Mouse (Mus musculus) heart, embryonic 16.5 days (tissue): ENCODE data around the gene A730049H05Rik. TPM values are rescaled to one million over a fixed set of nuclear protein-coding genes. Genes with fewer than 3 reads are reported as not detected.

Experiments
- ATAC-seq: fragments of 200-750 bp; cut with Nextera tagmentation; replicated peaks from 2 replicates; pipeline ENCODE4 v1.8.0; 2017; ENCODE audit warnings: moderate number of reproducible peaks; ENCODE audit not compliant: insufficient read depth, low FRiP score; ENCODE audit errors: extremely low read depth
- H3K27ac ChIP-seq: fragments of 300-500 bp; sonication (generic); 2 replicates; pipeline ENCODE4 v1.5.1; 2014; ENCODE audit warnings: mild to moderate bottlenecking, low read length, control low read depth, moderate library complexity
- H3K27me3 ChIP-seq: fragments of 300-500 bp; sonication (generic); 2 replicates; pipeline ENCODE4 v1.6.1; 2014; ENCODE audit warnings: low read length, mixed read lengths; ENCODE audit not compliant: control insufficient read depth, insufficient read depth
- H3K36me3 ChIP-seq: fragments of 300-500 bp; sonication (generic); 2 replicates; pipeline ENCODE4 v1.6.1; 2014; ENCODE audit not compliant: control insufficient read depth, insufficient read depth
- H3K4me1 ChIP-seq: fragments of 300-500 bp; sonication (generic); 2 replicates; pipeline ENCODE4 v1.6.1; 2014; ENCODE audit warnings: low read length, mixed read lengths; ENCODE audit not compliant: control insufficient read depth, insufficient read depth
- H3K4me2 ChIP-seq: fragments of 300-500 bp; sonication (generic); 2 replicates; pipeline ENCODE4 v1.6.1; 2014; ENCODE audit warnings: low read depth, mild to moderate bottlenecking, control low read depth, low read length
- H3K4me3 ChIP-seq: fragments of 300-500 bp; sonication (generic); 2 replicates; pipeline ENCODE4 v1.5.1; 2014; ENCODE audit warnings: mild to moderate bottlenecking, control low read depth, low read length
- H3K9ac ChIP-seq: fragments of 300-500 bp; sonication (generic); 2 replicates; pipeline ENCODE4 v1.6.1; 2014; ENCODE audit warnings: low read length, control low read depth
- H3K9me3 ChIP-seq: fragments of 300-500 bp; sonication (generic); replicated peaks from 2 replicates; pipeline ENCODE4 v1.6.1; 2016; ENCODE audit warnings: low read length; ENCODE audit not compliant: control insufficient read depth
- WGBS: fragments of 180-500 bp; shearing (Covaris S2); extraction: QIAGEN DNeasy Blood & Tissue Kit; methylation state at CpG from one replicate; pipeline ENCODE4 v1.1.7; 2014; 5-methylcytosine and 5-hydroxymethylcytosine counted together
- polyA plus RNA-seq: library from polyadenylated mRNA; unstranded; fragments of >200 nt; fragmentation: Nextera tagmentation; extraction: Ambion mirVana; gene quantifications from 2 replicates; pipeline ENCODE4 v1.2.1, GENCODE M21; 2015

The A730049H05Rik gene
- polyA plus RNA-seq, result 2.3 and 2.5 TPM in 2 replicates

DNA sequence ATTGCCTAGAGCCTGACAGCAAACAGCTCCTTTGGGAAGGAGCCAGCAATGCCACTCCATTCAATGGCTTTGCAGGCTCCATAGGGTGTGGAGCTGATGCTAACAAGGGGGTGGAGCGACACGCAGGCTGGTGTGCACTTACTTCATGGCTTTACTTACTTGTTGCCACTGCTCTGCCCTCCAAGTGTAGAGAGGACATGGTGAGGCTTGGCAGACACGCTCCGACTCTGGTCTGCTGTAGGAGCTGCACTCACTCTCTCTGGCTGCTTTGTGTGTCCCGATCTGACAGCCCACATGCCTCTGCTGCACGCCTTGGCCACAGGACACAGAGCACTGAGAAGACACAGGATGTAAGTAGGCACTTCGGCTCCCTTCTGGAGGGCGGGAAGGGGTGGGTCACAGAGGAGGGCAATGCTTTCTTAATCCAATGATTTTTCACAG, at the start of gene A730049H05Rik:
Gene A730049H05Rik (plus strand): TSS at position 168 of the 441 bp plus-strand sequence.
- ATAC-seq, result peak; percentile 89
- peak within 1 kb of the TSS; percentile 50 for H3K27ac ChIP-seq
- peak within 1 kb of the TSS; percentile 8; the same call in 1 of the 2 replicates for H3K9ac ChIP-seq
- peaks cover 19% of the 10 kb centered on the region for H3K4me1 ChIP-seq
- peaks cover 15% of the 10 kb centered on the region for H3K36me3 ChIP-seq
- no peaks in the 10 kb centered on the region for H3K9me3 ChIP-seq
- peak within 1 kb of the TSS; percentile 15 for H3K4me3 ChIP-seq
- H3K4me2 ChIP-seq, result peak within 1 kb of the TSS; percentile 45
- no peaks in the 10 kb centered on the region for H3K27me3 ChIP-seq
- 22% methylated on average over 8 of the region's 8 CpGs for WGBS

DNA sequence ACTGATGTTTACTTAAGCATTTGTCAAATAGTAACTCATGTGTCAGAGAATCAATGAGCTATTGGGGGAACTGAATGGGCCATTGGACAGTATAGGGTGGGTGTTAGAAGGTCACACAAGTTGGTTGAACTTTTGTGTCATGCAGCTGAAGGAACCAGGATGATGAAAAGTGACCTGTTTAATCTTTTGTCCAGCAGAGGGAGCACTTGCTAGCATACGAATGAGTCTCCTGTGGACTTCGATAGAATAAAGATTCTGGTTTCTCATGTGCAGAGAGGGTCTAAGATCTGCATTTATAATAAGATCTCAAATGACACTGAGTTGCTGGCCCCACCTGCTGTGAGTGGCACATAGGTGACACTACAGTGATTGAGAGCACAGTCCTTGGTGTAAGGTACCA, 39.9 kb upstream of the A730049H05Rik start:
- no peaks in the 10 kb centered on the region for H3K27me3 ChIP-seq
- no peak overlapping the region for H3K4me3 ChIP-seq
- H3K27ac ChIP-seq, result no peak overlapping the region
- no peak for ATAC-seq
- peaks cover 12% of the 10 kb centered on the region for H3K36me3 ChIP-seq
- H3K4me2 ChIP-seq, result no peak overlapping the region
- H3K4me1 ChIP-seq, result peaks cover 2% of the 10 kb centered on the region; the same call in 1 of the 2 replicates
- WGBS, result 22% methylated on average over 2 of the region's 2 CpGs
- H3K9me3 ChIP-seq, result no peaks in the 10 kb centered on the region
- H3K9ac ChIP-seq, result no peak overlapping the region

DNA sequence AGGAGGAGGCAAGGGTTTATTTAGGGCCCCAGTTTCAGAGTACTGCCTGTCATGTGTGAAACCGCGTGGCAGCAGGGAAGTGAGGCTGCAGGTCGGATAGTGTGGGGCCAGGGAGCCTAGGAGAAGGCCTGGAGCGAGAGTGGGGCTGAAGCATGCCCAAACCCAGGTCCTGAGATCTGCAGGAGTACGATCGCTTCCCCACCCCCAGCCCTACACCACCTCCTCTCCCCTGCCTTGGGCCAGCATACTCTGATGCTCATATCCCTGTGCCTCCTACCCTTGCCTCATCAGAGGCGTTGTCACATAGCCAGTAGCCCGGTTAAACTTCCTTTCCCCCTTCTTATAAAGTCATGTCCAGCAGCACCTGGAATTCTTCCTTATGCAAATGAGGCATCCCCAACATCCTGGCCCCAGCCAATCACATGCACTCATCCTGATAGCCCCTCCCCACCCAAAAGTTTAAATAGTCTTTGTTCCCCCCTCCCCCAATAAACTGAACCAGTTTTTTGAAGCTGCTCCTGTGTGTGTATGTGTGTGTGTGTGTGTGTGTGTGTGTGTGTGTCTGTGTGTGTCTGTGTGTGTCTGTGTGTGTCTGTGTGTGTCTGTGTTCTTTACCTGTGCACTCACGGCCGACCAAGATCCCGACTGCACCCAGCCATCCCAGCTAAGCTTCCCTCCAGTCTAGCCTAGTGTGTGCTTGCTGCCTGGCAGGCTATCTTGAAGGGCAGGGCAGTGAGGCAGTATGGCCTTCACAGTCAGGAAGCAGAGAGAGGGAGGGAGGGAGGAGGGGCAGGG, 36.9 kb upstream of the A730049H05Rik start:
- 0 out of 2 replicates have a peak, but pooled peaks have one; percentile 49 for ATAC-seq
- H3K4me1 ChIP-seq, result peaks cover 2% of the 10 kb centered on the region; the same call in 1 of the 2 replicates
- no peaks in the 10 kb centered on the region for H3K9me3 ChIP-seq
- H3K36me3 ChIP-seq, result peaks cover 7% of the 10 kb centered on the region
- H3K27me3 ChIP-seq, result no peaks in the 10 kb centered on the region
- H3K4me3 ChIP-seq, result no peak overlapping the region
- no peak overlapping the region for H3K27ac ChIP-seq
- 80% methylated on average over 11 of the region's 11 CpGs for WGBS
- H3K9ac ChIP-seq, result no peak overlapping the region
- no peak overlapping the region for H3K4me2 ChIP-seq

DNA sequence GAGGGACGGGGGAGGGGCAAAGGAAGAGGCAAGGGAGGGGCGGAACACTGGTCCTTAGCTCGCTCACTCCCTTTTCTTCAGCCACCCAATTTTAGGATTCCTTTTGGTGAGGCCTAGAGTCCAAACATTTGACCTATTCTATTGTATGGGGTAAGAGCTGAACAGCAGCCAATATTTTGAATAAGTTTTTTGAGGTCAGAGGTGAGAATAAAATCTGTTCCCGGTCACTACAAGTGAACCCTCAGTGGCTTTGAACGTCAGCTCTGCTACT, 36.4 kb upstream of the A730049H05Rik start:
- Histone ChIP-seq H3K4me3 (no peak overlapping the region), H3K9ac (no peak overlapping the region), H3K4me2 (no peak overlapping the region), H3K9me3 (no peaks in the 10 kb centered on the region), H3K27ac (no peak overlapping the region), H3K27me3 (no peaks in the 10 kb centered on the region), H3K36me3 (peaks cover 7% of the 10 kb centered on the region), H3K4me1 (peaks cover 2% of the 10 kb centered on the region; the same call in 1 of the 2 replicates)
- ATAC-seq, result no peak
- WGBS, result 57% methylated on average over 5 of the region's 5 CpGs

DNA sequence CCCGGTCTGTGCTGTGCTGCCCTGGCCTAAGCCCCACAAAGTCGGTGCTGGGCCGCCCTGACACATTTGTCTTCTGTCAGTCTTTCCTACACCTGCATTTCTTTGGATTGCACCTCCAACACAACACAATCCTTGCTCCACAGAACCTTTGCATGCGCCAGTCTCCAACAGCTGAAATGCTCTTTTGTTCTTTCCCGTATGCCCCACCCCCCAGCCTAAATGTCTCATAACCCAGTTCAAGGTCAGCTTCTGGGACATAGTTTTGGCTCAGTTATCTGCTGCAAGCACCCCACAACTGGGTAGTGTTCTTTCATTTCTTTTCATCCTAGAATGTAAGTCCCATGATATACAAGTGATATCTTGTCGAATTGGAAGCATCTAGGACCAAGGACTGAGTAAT, 34.8 kb upstream of the A730049H05Rik start:
- H3K4me2 ChIP-seq, result no peak overlapping the region
- H3K36me3 ChIP-seq, result peaks cover 2% of the 10 kb centered on the region; the same call in 1 of the 2 replicates
- no peak for ATAC-seq
- no peak overlapping the region for H3K4me3 ChIP-seq
- peaks cover 2% of the 10 kb centered on the region; the same call in 1 of the 2 replicates for H3K4me1 ChIP-seq
- no peaks in the 10 kb centered on the region for H3K9me3 ChIP-seq
- no peaks in the 10 kb centered on the region for H3K27me3 ChIP-seq
- H3K9ac ChIP-seq, result no peak overlapping the region
- WGBS, result 86% methylated on average over 6 of the region's 6 CpGs
- no peak overlapping the region for H3K27ac ChIP-seq

DNA sequence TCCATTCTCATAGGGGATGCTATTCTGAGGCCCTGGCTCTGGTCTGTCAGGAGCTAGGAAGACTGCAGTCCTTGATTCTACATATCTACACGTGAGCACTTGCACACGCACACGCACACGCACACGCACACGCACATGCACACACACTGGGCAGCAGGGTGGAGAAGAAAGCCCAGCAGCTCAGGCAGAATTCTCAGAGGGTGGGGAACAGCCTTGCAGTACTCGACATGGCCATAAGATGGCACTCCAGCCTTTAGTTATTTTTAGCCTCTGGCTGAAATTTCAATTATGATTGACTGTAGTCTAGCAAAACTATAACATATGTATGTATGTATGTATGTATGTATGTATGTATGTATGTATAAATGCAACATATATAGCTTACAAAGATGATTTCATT, 31.5 kb upstream of the A730049H05Rik start:
- Histone ChIP-seq H3K27ac (no peak overlapping the region), H3K4me1 (peaks cover 3% of the 10 kb centered on the region; the same call in 1 of the 2 replicates), H3K4me2 (no peak overlapping the region), H3K27me3 (no peaks in the 10 kb centered on the region), H3K36me3 (peaks cover 2% of the 10 kb centered on the region; the same call in 1 of the 2 replicates), H3K4me3 (no peak overlapping the region), H3K9me3 (no peaks in the 10 kb centered on the region), H3K9ac (no peak overlapping the region)
- whole genome bisulfite sequencing, result 26% methylated on average over 7 of the region's 7 CpGs
- no peak for ATAC-seq

DNA sequence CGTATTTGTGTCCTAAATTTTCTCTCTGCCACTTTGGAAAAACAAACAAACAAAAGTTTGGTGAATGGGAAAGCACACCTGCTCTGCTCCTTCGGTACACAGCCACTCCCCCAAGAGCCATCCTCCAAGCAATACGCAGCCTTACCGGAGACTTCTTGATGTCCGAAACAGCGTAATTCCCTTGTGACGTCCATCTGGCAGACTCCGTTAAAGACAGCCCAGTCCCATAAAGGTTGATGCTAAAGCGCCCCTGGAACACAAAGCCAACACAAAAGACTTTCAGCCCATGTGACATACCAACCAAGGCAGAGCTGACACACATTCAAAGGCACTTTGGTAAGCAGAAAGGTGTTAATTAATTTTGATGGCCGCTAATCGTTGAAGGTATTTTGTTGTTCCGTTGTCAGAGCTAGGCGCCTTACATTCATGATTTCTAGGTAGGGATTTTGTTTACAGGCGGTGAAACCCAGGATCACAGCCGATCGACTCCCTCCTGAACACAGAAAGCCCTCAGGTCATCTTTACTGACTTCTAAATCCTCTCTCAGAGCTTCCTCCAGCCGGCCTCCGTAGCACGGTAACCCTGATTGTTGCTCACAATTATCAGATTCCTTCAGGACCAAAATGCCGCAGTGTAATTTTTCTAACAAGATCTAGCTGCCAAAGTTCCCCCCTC, 29.4 kb upstream of the A730049H05Rik start:
- H3K9me3 ChIP-seq, result no peaks in the 10 kb centered on the region
- peak overlapping the region; percentile 29 for H3K4me3 ChIP-seq
- no peak overlapping the region for H3K27ac ChIP-seq
- H3K27me3 ChIP-seq, result no peaks in the 10 kb centered on the region
- H3K4me1 ChIP-seq, result peaks cover 3% of the 10 kb centered on the region; the same call in 1 of the 2 replicates
- 25% methylated on average over 20 of the region's 20 CpGs for WGBS
- H3K36me3 ChIP-seq, result peaks cover 2% of the 10 kb centered on the region; the same call in 1 of the 2 replicates
- peak overlapping the region; percentile 45 for H3K9ac ChIP-seq
- no peak; the same call in 1 of the 2 replicates for ATAC-seq
- H3K4me2 ChIP-seq, result peak overlapping the region; percentile 58

DNA sequence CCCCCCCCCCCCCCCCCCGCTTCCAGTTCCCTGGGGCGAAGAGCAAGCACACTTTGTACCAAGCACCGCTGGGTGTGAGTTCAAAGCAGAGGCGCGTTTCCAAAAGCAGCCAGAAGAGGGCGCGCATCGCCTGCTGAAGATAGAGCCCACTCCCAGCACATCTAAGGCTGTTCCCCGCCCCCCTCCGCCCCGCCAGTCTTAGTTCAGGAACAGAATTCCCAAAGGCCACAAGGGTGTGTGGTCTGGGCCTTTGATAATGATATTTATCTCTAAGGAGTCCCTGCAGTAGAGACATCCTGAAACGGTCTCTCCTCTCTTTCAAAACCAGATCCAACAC, 28.9 kb upstream of the A730049H05Rik start:
- H3K27me3 ChIP-seq, result no peaks in the 10 kb centered on the region
- H3K27ac ChIP-seq, result no peak overlapping the region
- H3K36me3 ChIP-seq, result 0 out of 2 replicates have a peak, but pooled peaks cover 2% of the 10 kb centered on the region
- H3K4me1 ChIP-seq, result peaks cover 3% of the 10 kb centered on the region; the same call in 1 of the 2 replicates
- ATAC-seq, result peak; percentile 72
- H3K4me2 ChIP-seq, result peak overlapping the region; percentile 58
- peak overlapping the region; percentile 29 for H3K4me3 ChIP-seq
- no peak overlapping the region; the same call in 1 of the 2 replicates for H3K9ac ChIP-seq
- WGBS, result 1% methylated on average over 11 of the region's 12 CpGs
- H3K9me3 ChIP-seq, result no peaks in the 10 kb centered on the region

DNA sequence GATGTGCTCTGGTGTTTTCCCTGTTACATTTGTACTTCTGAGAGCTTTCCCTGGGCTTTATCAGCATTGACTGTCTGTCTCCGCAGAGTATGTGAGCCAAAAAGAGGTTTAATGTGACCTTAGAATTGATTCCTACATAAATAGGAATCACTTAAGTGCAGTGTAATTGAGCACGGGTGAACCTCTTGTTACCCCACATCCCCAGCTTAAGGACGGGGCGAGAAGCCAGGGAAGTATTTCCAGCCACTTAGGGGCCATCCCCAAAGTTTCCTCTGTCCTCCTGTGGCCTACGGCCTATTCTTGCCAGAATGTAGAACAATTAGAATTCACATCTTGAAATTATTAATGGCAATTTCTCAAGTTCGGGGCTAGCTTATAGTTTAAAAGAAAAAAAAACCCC, 22.5 kb upstream of the A730049H05Rik start:
- no peaks in the 10 kb centered on the region for H3K27me3 ChIP-seq
- no peak overlapping the region for H3K27ac ChIP-seq
- ATAC-seq, result no peak
- 72% methylated on average over 6 of the region's 6 CpGs for WGBS
- no peaks in the 10 kb centered on the region for H3K4me1 ChIP-seq
- no peak overlapping the region for H3K4me2 ChIP-seq
- H3K36me3 ChIP-seq, result peaks cover 28% of the 10 kb centered on the region
- no peak overlapping the region for H3K9ac ChIP-seq
- no peak overlapping the region for H3K4me3 ChIP-seq
- no peaks in the 10 kb centered on the region for H3K9me3 ChIP-seq
